Mouse (Mus musculus) hindbrain, embryonic 11.5 days (tissue): ENCODE results near the gene Pebp1. TPM values are rescaled to one million over a fixed set of nuclear protein-coding genes. Genes with fewer than 3 reads are reported as not detected.

Experiments used
- ATAC-seq: fragments of 200-750 bp; cut with Nextera tagmentation; 2 replicates; pipeline ENCODE4 v1.8.0; 2017; ENCODE audit warnings: mild to moderate bottlenecking, moderate TSS enrichment, moderate library complexity; ENCODE audit not compliant: low FRiP score
- DNase-seq: peaks from one replicate; pipeline ENCODE4 v3.0.0-alpha.2; 2015; ENCODE audit warnings: low spot score
- H3K27ac ChIP-seq: fragments of 300-500 bp; sonication (generic); 2 replicates; pipeline ENCODE4 v1.5.1; 2014; ENCODE audit warnings: mild to moderate bottlenecking, low read depth, low read length
- H3K27me3 ChIP-seq: fragments of 300-500 bp; sonication (generic); 2 replicates; pipeline ENCODE4 v1.6.1; 2014; ENCODE audit warnings: mild to moderate bottlenecking, low read length, moderate library complexity, mixed read lengths; ENCODE audit not compliant: control insufficient read depth, insufficient read depth
- H3K36me3 ChIP-seq: fragments of 300-500 bp; sonication (generic); 2 replicates; pipeline ENCODE4 v1.6.1; 2014; ENCODE audit warnings: mild to moderate bottlenecking, low read length, moderate library complexity, mixed read lengths; ENCODE audit not compliant: control insufficient read depth, insufficient read depth
- H3K4me1 ChIP-seq: fragments of 300-500 bp; sonication (generic); replicated peaks from 2 replicates; pipeline ENCODE4 v1.6.1; 2014; ENCODE audit warnings: low read length, mixed read lengths; ENCODE audit not compliant: control insufficient read depth, insufficient read depth
- H3K4me2 ChIP-seq: fragments of 300-500 bp; sonication (generic); replicated peaks from 2 replicates; pipeline ENCODE4 v1.6.1; 2014; ENCODE audit warnings: mild to moderate bottlenecking, low read depth, low read length
- H3K4me3 ChIP-seq: fragments of 300-500 bp; sonication (generic); 2 replicates; pipeline ENCODE4 v1.5.1; 2014; ENCODE audit warnings: low read depth, low read length
- H3K9ac ChIP-seq: fragments of 300-500 bp; sonication (generic); 2 replicates; pipeline ENCODE4 v1.6.1; 2014; ENCODE audit warnings: low read depth, low read length
- H3K9me3 ChIP-seq: fragments of 300-500 bp; sonication (generic); 2 replicates; pipeline ENCODE4 v1.6.1; 2016; ENCODE audit warnings: low read length; ENCODE audit not compliant: control insufficient read depth
- WGBS: fragments of 180-500 bp; shearing (Covaris S2); extraction: QIAGEN DNeasy Blood & Tissue Kit; methylation state at CpG from one replicate; pipeline ENCODE4 v1.1.7; 2014; 5-methylcytosine and 5-hydroxymethylcytosine counted together
- polyA plus RNA-seq: library from polyadenylated mRNA; unstranded; fragments of >200 nt; fragmentation: Nextera tagmentation; extraction: Ambion mirVana; gene quantifications from 2 replicates; pipeline ENCODE4 v1.2.1, GENCODE M21; 2014

Pebp1 gene
- polyA plus RNA-seq, 1 experiment from 2014 or later, result 867 TPM

DNA sequence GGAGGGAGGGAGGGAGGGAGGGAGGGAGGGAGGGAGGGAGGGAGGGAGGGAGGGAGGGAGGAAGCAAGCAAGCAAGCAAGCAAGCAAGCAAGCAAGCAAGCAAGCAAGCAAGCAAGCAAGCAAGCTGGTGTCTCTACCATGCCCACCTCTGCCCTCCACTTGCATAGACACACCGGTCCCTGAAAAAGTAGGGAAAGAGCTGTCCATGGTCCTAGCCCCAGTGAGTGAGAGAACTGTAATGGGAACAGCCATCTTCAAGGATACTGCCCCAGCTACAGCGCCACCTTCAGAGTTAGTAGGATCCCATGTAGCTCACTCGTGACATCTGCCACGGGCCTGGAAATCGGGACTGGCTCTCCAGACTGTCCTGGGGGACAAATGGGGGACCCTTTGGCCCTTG lies 22.7 kb downstream of the Pebp1 start:
- H3K4me3 ChIP-seq, result no peak overlapping the region
- H3K4me1 ChIP-seq, result no peaks in the 10 kb centered on the region
- no peaks in the 10 kb centered on the region for H3K9me3 ChIP-seq
- no peak overlapping the region for H3K27ac ChIP-seq
- WGBS, result 54% methylated on average over 5 of the region's 5 CpGs
- no peak for ATAC-seq
- no peaks in the 10 kb centered on the region for H3K36me3 ChIP-seq
- H3K27me3 ChIP-seq, result no peaks in the 10 kb centered on the region
- H3K4me2 ChIP-seq, result no peak overlapping the region
- DNase-seq, result peak; percentile 30
- H3K9ac ChIP-seq, result no peak overlapping the region

GRCm38 (mm10) chr5:117263566-117263965 lies 23.9 kb downstream of the Pebp1 start:
- Histone ChIP-seq H3K4me1 (no peaks in the 10 kb centered on the region), H3K4me3 (no peak overlapping the region), H3K27me3 (no peaks in the 10 kb centered on the region), H3K9me3 (no peaks in the 10 kb centered on the region), H3K36me3 (no peaks in the 10 kb centered on the region), H3K9ac (no peak overlapping the region), H3K27ac (no peak overlapping the region), H3K4me2 (no peak overlapping the region)
- DNase-seq, result no peak
- 82% methylated on average over 21 of the region's 21 CpGs for WGBS
- ATAC-seq, result no peak

DNA sequence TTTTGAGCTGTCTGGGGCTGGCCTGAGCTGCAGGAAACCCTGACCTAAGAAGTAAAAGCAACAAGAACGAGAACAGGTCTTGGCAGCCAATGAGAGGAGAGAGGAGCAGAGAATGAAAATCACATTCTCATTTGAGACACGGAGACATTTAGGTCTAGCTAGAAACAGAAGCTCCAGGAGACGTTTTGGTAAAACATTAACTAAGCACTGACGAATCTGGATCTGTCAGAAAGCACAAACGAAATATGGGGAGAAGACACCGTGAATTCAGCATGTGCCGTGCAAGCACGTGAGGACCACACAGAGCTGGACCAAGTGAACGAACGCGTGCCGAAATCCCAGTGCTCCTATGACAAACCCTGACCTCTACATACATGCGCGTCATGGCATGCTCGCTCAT lies 29.1 kb downstream of the Pebp1 start:
- Histone ChIP-seq H3K4me3 (no peak overlapping the region), H3K4me1 (no peaks in the 10 kb centered on the region), H3K36me3 (no peaks in the 10 kb centered on the region), H3K9me3 (no peaks in the 10 kb centered on the region), H3K27ac (no peak overlapping the region), H3K9ac (no peak overlapping the region), H3K27me3 (no peaks in the 10 kb centered on the region), H3K4me2 (no peak overlapping the region)
- ATAC-seq, result no peak
- DNase-seq, result no peak
- WGBS, result 92% methylated on average over 15 of the region's 15 CpGs

DNA sequence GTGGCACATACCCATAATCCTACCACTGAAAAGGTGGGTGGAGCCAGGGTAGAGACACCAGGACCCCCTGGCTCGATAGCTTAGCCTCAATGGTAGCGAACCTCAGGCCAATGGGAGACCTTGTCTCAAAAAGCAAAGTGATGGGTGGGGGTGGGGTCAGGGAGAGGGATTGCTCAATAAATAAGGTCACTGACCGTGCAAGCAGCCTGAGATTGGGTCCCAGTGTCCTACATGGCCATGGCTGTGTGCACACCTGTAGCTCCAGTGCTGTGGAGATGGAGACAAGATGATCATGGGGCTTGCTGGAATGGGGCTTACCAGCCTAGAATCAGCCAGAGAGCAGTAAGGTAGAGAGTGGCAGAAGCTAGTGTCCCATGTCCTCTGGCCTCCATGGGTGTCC lies 35.7 kb downstream of the Pebp1 start:
- H3K4me3 ChIP-seq, result no peak overlapping the region
- WGBS, result 91% methylated on average over 3 of the region's 3 CpGs
- no peak for DNase-seq
- H3K4me2 ChIP-seq, result no peak overlapping the region
- no peaks in the 10 kb centered on the region for H3K4me1 ChIP-seq
- no peaks in the 10 kb centered on the region for H3K27me3 ChIP-seq
- H3K9ac ChIP-seq, result no peak overlapping the region
- H3K9me3 ChIP-seq, result no peaks in the 10 kb centered on the region
- ATAC-seq, result no peak
- H3K36me3 ChIP-seq, result no peaks in the 10 kb centered on the region; the same call in 1 of the 2 replicates
- no peak overlapping the region for H3K27ac ChIP-seq

DNA sequence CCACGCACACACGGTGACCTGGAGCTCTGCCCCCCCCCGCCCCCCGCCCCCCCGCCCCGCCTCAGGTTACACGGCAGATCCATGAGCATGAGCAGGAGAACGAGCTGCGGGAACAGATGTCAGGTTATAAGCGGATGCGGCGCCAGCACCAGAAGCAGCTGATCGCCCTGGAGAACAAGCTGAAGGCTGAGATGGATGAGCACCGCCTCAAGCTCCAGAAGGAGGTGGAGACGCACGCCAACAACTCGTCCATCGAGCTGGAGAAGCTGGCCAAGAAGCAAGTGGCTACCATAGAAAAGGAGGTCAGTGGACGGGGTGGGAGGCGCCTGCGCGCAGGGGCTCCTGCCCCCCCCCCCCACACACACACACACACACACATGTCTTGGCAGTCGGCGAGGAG lies 36.6 kb downstream of the Pebp1 start:
- 72% methylated on average over 24 of the region's 24 CpGs for WGBS
- ATAC-seq (no peak), DNase-seq (no peak)
- H3K4me1 ChIP-seq, result no peaks in the 10 kb centered on the region
- no peak overlapping the region for H3K9ac ChIP-seq
- no peak overlapping the region for H3K4me3 ChIP-seq
- H3K36me3 ChIP-seq, result no peaks in the 10 kb centered on the region; the same call in 1 of the 2 replicates
- H3K27me3 ChIP-seq, result no peaks in the 10 kb centered on the region
- H3K9me3 ChIP-seq, result no peaks in the 10 kb centered on the region
- H3K27ac ChIP-seq, result no peak overlapping the region
- H3K4me2 ChIP-seq, result no peak overlapping the region

DNA sequence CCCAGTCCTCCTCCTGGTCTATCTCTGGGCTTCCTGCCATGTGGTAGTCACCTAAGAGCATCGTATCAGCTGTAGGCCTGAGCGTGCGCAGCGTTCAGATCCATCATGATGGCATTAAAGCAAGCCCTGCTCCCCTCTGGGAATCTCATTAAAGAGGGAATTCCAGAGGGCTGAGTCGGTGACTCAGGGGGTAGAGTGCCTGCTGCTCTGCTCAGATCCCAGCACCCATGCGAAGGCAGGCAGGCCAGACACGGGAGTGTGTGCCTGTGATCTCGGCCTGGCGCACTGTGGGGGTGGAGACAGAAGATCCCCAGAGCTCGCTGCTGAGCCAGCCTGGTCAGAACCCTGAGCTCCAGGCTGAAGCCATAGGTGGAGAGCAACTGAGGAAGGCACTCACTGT lies 39.1 kb downstream of the Pebp1 start:
- no peaks in the 10 kb centered on the region for H3K4me1 ChIP-seq
- H3K4me2 ChIP-seq, result no peak overlapping the region
- H3K9ac ChIP-seq, result no peak overlapping the region
- ATAC-seq (no peak), DNase-seq (no peak)
- H3K4me3 ChIP-seq, result no peak overlapping the region
- no peak overlapping the region for H3K27ac ChIP-seq
- 34% methylated on average over 10 of the region's 10 CpGs for WGBS
- H3K27me3 ChIP-seq, result no peaks in the 10 kb centered on the region
- H3K36me3 ChIP-seq, result no peaks in the 10 kb centered on the region; the same call in 1 of the 2 replicates
- H3K9me3 ChIP-seq, result no peaks in the 10 kb centered on the region

DNA sequence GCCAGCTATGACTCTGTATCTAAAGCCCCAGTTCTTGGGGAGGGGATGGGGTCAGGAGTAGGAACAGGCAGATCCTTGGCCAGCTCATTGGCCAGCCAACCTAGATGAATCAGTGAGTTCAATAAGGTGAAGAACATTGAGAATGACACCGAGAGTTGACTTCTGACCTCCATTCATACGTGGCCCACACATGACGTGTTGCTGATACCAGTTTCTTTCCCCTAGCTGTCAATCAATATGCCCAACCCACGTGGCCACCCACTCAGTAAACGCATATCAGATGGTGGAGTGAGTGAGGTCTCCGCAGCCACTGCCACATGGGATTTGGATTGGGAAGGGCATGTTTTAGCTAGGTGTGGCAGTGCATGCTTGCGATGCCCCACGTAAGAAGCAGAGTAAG lies 42.3 kb downstream of the Pebp1 start:
- Histone ChIP-seq H3K36me3 (no peaks in the 10 kb centered on the region), H3K27ac (no peak overlapping the region), H3K9me3 (no peaks in the 10 kb centered on the region), H3K9ac (no peak overlapping the region), H3K4me2 (no peak overlapping the region), H3K4me3 (no peak overlapping the region), H3K4me1 (0 out of 2 replicates have a peak, but pooled peaks cover 2% of the 10 kb centered on the region), H3K27me3 (no peaks in the 10 kb centered on the region)
- ATAC-seq, result no peak
- WGBS, result 83% methylated on average over 8 of the region's 8 CpGs
- DNase-seq, result no peak

GRCm38 (mm10) chr5:117242671-117243478 lies 44.5 kb downstream of the Pebp1 start:
- DNase-seq (peak; percentile 46), ATAC-seq (peak; percentile 44; the same call in 1 of the 2 replicates)
- peak overlapping the region; percentile 27 for H3K4me3 ChIP-seq
- WGBS, result 21% methylated on average over 22 of the region's 22 CpGs
- 0 out of 2 replicates have a peak, but pooled peaks cover 5% of the 10 kb centered on the region for H3K4me1 ChIP-seq
- H3K27me3 ChIP-seq, result no peaks in the 10 kb centered on the region
- peak overlapping the region; percentile 32 for H3K27ac ChIP-seq
- no peaks in the 10 kb centered on the region for H3K9me3 ChIP-seq
- H3K9ac ChIP-seq, result peak overlapping the region; percentile 29; the same call in 1 of the 2 replicates
- no peaks in the 10 kb centered on the region for H3K36me3 ChIP-seq
- peak overlapping the region; percentile 36 for H3K4me2 ChIP-seq
